Comparison of ENCODE assay signal across 1 mouse cellular context in the genomic region with DNA sequence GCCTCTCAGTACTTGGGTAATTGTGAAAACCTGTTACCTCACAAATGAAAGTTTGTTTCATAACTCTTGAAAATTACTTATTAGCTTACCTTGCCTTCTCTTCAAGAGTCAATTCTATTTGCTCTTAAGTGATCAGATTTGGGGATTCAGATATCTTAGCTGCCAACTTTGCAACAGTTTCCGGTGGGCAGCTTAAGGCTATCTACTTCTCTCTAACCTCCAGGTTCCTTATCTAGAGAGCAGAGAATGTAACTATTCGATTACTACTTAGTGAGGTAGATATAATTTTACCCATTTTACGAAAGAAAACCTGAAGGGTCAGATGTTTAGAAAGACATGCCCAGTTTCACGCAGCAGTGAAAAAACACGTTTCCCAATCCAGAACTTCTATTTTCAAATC.
TF ChIP-seq lines count a peak whose summit lies in the region.

No protein-coding gene starts in this region.

TF ChIP-seq in CH12.LX, 34 proteins besides CTCF, POLR2A, EP300 and RAD21:
- no peak for TF ChIP-seq MAFK (IDR thresholded peaks at IDR 0.05; ENCODE audit: insufficient replicate concordance, low read length)
- TF ChIP-seq ELF1 (IDR thresholded peaks at IDR 0.05; ENCODE audit: low read depth, low read length) = no peak
- no peak for TF ChIP-seq TBP (conservative IDR thresholded peaks at IDR 0.05; ENCODE audit: low read depth, low read length)
- TF ChIP-seq MAX (IDR thresholded peaks at IDR 0.05; ENCODE audit: low read length) = no peak
- TF ChIP-seq MXI1 (IDR thresholded peaks at IDR 0.05; ENCODE audit: low read depth, low read length) = no peak
